Mouse (Mus musculus) testis, adult 2 months (tissue): ENCODE measurements around the gene Usp50. TPM values are rescaled to one million over a fixed set of nuclear protein-coding genes. Genes with fewer than 3 reads are reported as not detected.

ENCODE experiments used
- H3K27ac ChIP-seq: fragments of 200-500 bp; 2 replicates; pipeline ENCODE4 v1.5.1; 2012; ENCODE audit warnings: low read depth, low read length; ENCODE audit not compliant: control insufficient read depth, insufficient read depth
- H3K27me3 ChIP-seq: fragments of 200-500 bp; 2 replicates; pipeline ENCODE4 v1.6.1; 2012; ENCODE audit warnings: mild to moderate bottlenecking, low read length, moderate library complexity; ENCODE audit not compliant: control insufficient read depth, insufficient read depth
- H3K36me3 ChIP-seq: fragments of 200-500 bp; 2 replicates; pipeline ENCODE4 v1.6.1; 2012; ENCODE audit warnings: mild to moderate bottlenecking, low read length; ENCODE audit not compliant: control insufficient read depth, insufficient read depth
- H3K4me1 ChIP-seq: fragments of 200-500 bp; 2 replicates; pipeline ENCODE4 v1.6.1; 2012; ENCODE audit warnings: low read length; ENCODE audit not compliant: control insufficient read depth, insufficient read depth
- H3K4me3 ChIP-seq: fragments of 200-500 bp; 2 replicates; pipeline ENCODE4 v1.5.1; 2012; ENCODE audit warnings: low read depth, mild to moderate bottlenecking, low read length, moderate library complexity, mixed read lengths; ENCODE audit not compliant: control insufficient read depth
- CTCF ChIP-seq: fragments of 200-500 bp; IDR thresholded peaks from 2 replicates; pipeline ENCODE4 v1.5.1; 2012; ENCODE audit warnings: low read depth, mild to moderate bottlenecking, inconsistent platforms, low read length, moderate library complexity; ENCODE audit not compliant: control insufficient read depth, insufficient read depth, insufficient replicate concordance
- POLR2A ChIP-seq: fragments of 200-500 bp; IDR thresholded peaks from 2 replicates; pipeline ENCODE4 v1.6.1; 2012; ENCODE audit warnings: low read depth, mild to moderate bottlenecking, inconsistent platforms, low read length, moderate library complexity; ENCODE audit not compliant: control insufficient read depth
- polyA plus RNA-seq: library from polyadenylated mRNA; depleted of rRNA; stranded (reverse); fragments of >200 nt; gene quantifications from 2 replicates; pipeline ENCODE4 v1.2.3, GENCODE M21; 2012

The Usp50 gene
- polyA plus RNA-seq, 1 experiment, result 223 TPM

DNA sequence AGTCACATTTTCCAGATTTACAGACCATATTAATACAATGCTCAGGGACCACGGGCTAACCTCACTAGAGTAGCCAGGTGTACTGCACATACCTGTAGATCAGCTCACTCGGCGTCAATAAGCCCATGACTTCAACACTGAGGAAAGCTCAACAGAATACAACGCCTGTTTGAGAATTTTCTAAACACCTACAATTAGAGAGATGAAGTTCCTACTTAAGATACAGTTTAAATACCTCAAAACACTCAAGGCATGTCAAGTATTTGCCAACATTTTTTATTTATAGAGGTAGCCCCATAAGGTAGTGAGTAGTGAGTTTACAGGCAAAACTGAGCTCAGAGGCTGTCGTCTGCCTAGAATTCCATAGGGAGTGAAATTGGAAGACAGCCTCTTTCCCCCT lies 39.9 kb downstream of the Usp50 start:
- Histone ChIP-seq H3K4me1 (no peaks in the 10 kb centered on the region), H3K4me3 (no peak overlapping the region), H3K36me3 (0 out of 2 replicates have a peak, but pooled peaks cover 2% of the 10 kb centered on the region), H3K27me3 (no peaks in the 10 kb centered on the region), H3K27ac (no peak overlapping the region)
- no peak for TF ChIP-seq CTCF
- no peak for TF ChIP-seq POLR2A

DNA sequence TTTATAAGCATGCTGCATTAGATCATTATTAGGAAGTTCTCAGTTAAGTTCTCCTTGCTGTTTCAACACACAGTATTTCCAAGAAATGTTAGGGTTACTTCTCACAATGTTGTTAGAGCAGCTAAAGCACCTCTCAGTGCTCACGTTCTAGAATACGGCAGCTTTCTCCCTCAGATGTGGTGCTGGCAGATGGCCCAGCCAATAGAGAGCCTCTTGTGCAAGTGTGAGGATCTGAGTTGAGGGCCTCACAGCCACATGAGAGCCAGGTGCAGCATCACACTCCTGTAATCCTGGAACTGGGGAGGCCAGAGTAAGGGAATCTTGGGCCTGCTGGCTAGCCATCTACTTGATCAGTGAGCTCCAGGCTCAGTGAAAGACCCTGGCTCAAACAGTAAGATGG lies 43.0 kb downstream of the Usp50 start:
- Histone ChIP-seq H3K27me3 (no peaks in the 10 kb centered on the region), H3K4me1 (no peaks in the 10 kb centered on the region), H3K4me3 (no peak overlapping the region), H3K36me3 (peaks cover 3% of the 10 kb centered on the region; the same call in 1 of the 2 replicates), H3K27ac (no peak overlapping the region)
- no peak for TF ChIP-seq POLR2A
- no peak for TF ChIP-seq CTCF

DNA sequence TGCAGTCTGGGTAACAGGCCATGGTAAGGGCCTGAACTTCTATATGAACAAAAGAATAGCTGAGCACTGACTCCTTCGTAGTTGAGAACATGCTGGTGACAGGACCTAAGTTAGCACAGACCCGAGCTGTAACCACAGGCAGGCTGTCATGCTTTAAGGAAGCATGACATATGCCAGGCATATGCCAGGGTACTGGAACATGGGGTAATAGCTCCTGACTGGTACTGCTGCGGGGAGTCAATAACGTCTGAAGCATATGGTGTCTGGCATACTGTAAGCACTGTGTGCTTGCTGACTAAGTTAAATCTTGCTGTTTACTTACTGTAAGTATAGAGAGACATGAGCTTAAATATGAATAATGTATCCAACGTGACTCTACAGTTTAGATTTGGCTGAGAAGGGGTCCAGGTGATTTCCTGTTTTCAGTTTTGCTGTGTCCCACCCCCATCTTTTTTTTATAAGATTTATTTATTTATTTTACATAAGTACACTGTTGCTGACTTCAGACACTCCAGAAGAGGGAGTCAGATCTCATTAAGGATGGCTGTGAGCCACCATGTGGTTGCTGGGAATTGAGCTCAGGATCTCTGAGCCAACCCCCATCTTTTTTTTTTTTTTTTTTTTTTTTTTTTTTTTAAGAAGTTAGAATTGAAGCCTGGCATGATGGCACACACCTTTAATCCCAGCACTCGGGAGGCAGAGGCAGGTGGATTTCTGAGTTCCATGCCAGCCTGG lies 47.8 kb downstream of the Usp50 start:
- Histone ChIP-seq H3K36me3 (peaks cover 4% of the 10 kb centered on the region; the same call in 1 of the 2 replicates), H3K4me1 (no peaks in the 10 kb centered on the region)
- no peak for TF ChIP-seq CTCF
- no peak for TF ChIP-seq POLR2A

DNA sequence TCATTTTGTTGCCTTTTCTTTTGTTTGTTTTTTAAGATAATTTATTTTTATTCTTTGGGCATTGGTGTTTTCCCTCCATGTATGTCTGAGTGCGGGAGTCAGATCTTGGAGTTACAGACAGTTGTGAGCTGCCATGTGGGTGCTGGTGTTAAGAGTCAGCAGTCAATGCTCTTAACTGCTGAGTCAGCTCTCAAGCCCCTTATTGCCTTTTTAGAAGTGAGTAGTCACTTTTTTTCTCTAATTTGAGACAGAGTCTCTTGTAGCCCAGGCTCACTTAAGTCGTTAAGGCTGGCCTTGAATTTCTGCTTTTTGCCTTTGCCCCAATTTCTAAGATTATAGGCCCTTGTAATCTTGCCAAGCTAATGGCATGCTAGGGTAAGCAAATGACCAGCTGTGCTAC lies 52.8 kb downstream of the Usp50 start:
- TF ChIP-seq CTCF (no peak), POLR2A (no peak)
- Histone ChIP-seq H3K27me3 (no peaks in the 10 kb centered on the region), H3K27ac (no peak overlapping the region), H3K4me1 (no peaks in the 10 kb centered on the region), H3K36me3 (peaks cover 2% of the 10 kb centered on the region; the same call in 1 of the 2 replicates), H3K4me3 (no peak overlapping the region)

More for the DNA sequence above, 47.8 kb downstream of the Usp50 start:
- Histone ChIP-seq H3K27ac (no peak overlapping the region), H3K4me3 (no peak overlapping the region), H3K27me3 (no peaks in the 10 kb centered on the region)

DNA sequence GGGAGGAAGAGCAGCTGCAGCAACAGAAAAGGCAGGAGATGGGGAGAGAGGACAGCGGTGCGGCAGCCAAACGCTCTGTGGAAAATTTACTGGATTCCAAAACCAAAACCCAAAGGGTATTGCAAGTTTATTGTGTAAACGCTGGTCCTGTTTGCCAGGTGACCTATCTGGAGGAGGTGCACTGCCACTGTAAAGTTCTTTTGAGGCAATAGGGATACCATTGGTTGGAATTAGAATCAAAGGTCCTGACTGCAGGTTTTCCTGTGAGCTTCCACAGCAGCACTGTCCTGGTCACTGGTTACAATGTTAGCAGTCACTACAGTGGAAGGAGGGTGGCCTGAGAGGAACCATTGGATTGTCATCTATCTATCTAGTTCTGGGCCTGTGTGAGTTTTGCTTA lies 54.1 kb downstream of the Usp50 start:
- no peak overlapping the region for H3K27ac ChIP-seq
- peaks cover 2% of the 10 kb centered on the region; the same call in 1 of the 2 replicates for H3K36me3 ChIP-seq
- H3K4me3 ChIP-seq, result no peak overlapping the region
- H3K27me3 ChIP-seq, result no peaks in the 10 kb centered on the region
- TF ChIP-seq CTCF (no peak), POLR2A (no peak)
- H3K4me1 ChIP-seq, result no peaks in the 10 kb centered on the region

DNA sequence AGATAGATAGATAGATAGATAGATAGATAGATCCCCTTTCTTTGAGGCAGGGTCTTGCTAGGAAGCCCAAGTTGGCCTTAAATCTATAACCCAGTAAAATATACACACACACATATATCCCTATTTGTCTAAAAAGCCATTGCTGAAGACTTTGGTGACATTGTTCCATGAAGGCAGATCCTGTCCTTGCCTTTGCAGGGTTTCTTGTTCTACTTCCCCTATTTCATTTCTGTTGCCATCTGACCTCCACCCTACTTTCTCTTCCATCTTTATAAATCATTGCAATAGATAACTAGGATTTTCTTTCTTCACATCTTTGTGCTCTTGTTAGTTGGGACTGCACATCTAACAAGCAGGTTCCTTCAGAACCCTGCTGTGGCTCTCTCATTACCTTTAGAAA lies 70.3 kb downstream of the Usp50 start:
- TF ChIP-seq POLR2A, result no peak
- no peak for TF ChIP-seq CTCF
- Histone ChIP-seq H3K27ac (no peak overlapping the region), H3K4me1 (peaks cover 3% of the 10 kb centered on the region), H3K36me3 (no peaks in the 10 kb centered on the region), H3K4me3 (no peak overlapping the region), H3K27me3 (no peaks in the 10 kb centered on the region)

DNA sequence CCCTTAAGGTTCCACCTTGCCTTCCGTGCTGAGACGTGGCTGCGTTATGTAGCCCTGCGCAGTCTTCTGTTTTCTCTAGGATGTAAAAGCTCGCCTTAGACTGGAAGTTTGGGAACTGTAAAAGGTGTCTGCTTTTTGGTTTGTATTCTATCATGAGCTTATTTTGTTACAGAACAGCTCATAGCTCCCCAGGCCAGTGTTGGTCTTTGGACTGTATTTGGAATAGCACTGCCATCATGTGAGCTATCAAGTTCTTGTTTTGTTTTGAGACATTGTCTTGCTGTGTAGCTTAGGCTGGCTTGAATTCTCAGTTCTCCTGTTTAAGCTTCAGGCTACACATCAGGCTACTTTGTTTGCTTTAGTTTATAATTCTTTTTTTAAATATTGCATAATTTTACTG lies 70.7 kb downstream of the Usp50 start:
- H3K36me3 ChIP-seq, result no peaks in the 10 kb centered on the region
- H3K27me3 ChIP-seq, result no peaks in the 10 kb centered on the region
- H3K4me1 ChIP-seq, result peaks cover 3% of the 10 kb centered on the region
- no peak overlapping the region for H3K27ac ChIP-seq
- H3K4me3 ChIP-seq, result no peak overlapping the region
- TF ChIP-seq POLR2A, result no peak
- TF ChIP-seq CTCF, result no peak

DNA sequence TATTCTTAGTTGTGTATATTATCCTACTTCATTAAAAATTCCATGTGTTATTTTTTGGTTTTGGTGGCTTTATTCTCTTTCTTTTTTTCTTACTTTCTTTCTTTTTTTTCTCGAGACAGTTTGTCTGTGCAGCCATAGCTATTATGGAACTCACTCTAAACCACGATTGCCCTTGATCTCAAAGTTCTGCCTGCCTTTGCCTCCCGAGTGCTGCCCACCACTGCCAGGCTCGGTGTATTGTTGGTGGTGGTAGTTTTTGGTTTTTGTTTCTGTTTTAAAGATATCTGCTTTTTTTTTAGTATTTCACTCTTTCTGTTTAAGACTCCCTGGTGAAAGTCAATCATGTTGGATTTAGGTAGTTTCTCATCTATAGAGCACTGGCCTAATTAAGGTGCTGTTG lies 74.9 kb downstream of the Usp50 start:
- no peak for TF ChIP-seq CTCF
- no peak for TF ChIP-seq POLR2A
- no peaks in the 10 kb centered on the region for H3K36me3 ChIP-seq
- no peak overlapping the region for H3K27ac ChIP-seq
- no peak overlapping the region for H3K4me3 ChIP-seq
- peaks cover 3% of the 10 kb centered on the region for H3K4me1 ChIP-seq
- no peaks in the 10 kb centered on the region for H3K27me3 ChIP-seq

DNA sequence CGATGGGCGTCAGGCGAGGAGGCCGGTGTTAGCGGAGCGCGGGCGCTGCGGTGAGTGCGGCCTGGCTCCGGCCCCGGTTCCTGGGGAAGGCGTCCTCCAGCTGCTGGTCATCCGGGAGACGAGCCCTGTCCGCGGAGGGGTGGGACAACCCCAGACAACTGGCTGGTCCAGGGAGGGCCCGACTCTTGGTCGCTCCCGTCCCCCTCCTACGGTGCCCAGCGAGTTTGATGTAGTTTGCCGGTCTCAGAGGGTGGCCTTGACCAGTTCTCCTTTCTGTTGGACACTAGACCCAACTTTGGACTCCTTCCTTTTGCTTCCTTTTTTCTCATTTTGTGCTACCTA lies 75.9 kb downstream of the Usp50 start:
- Histone ChIP-seq H3K27me3 (no peaks in the 10 kb centered on the region), H3K36me3 (no peaks in the 10 kb centered on the region), H3K4me3 (peak overlapping the region; percentile 89), H3K27ac (peak overlapping the region; percentile 78), H3K4me1 (peaks cover 3% of the 10 kb centered on the region)
- TF ChIP-seq POLR2A (no peak), CTCF (no peak)
